Mouse (Mus musculus): ENCODE measurements at regions not wholly inside any gene's neighbourhood (a gene's known extent, or its start where the extent isn't known, plus 50 kb on each side); places are given as distances from the start of the nearest gene placed in this dataset.

- no peak for DNase-seq
Measured at GRCm38 (mm10) chr1:52397460-52397859, 103.0 kb downstream of the Nab1 start.

- DNase-seq = no peak
Measured at GRCm38 (mm10) chr1:52392933-52393332, 107.5 kb downstream of the Nab1 start.

- no peak for DNase-seq
Measured at GRCm38 (mm10) chr1:52388836-52389235, 111.6 kb downstream of the Nab1 start.

- no peak for DNase-seq
Measured at GRCm38 (mm10) chr1:52388118-52388517, 112.4 kb downstream of the Nab1 start.

- no peak for DNase-seq
Measured at GRCm38 (mm10) chr1:52387062-52387461, 113.4 kb downstream of the Nab1 start.

- DNase-seq = no peak
Measured at GRCm38 (mm10) chr1:52375320-52375719, 125.2 kb downstream of the Nab1 start.

GRCm38 (mm10) chr1:52374666-52375065, 125.8 kb downstream of the Nab1 start:
- DNase-seq = no peak

- no peak for DNase-seq
Measured at GRCm38 (mm10) chr1:52373817-52374216, 126.7 kb downstream of the Nab1 start.

- DNase-seq = no peak
Measured at GRCm38 (mm10) chr1:52366386-52366785, 133.4 kb upstream of the Gls start.

- DNase-seq = no peak
Measured at GRCm38 (mm10) chr1:52363625-52364024, 130.6 kb upstream of the Gls start.

GRCm38 (mm10) chr1:52362976-52363375, 129.9 kb upstream of the Gls start:
- DNase-seq = no peak

GRCm38 (mm10) chr1:52354041-52354582, 121.1 kb upstream of the Gls start:
- peak; percentile 20 for DNase-seq

- no peak for DNase-seq
Measured at GRCm38 (mm10) chr1:52342127-52342526, 109.1 kb upstream of the Gls start.

GRCm38 (mm10) chr1:52338704-52339103, 105.7 kb upstream of the Gls start:
- DNase-seq = no peak

GRCm38 (mm10) chr1:52338243-52338642, 105.2 kb upstream of the Gls start:
- peak; percentile 11 for DNase-seq

GRCm38 (mm10) chr1:52336696-52337095, 103.7 kb upstream of the Gls start:
- DNase-seq = no peak

GRCm38 (mm10) chr1:52332013-52332412, 99.0 kb upstream of the Gls start:
- DNase-seq = no peak

GRCm38 (mm10) chr1:52331442-52331841, 98.4 kb upstream of the Gls start:
- DNase-seq = no peak

- no peak for DNase-seq
Measured at GRCm38 (mm10) chr1:52330496-52330895, 97.5 kb upstream of the Gls start.

GRCm38 (mm10) chr1:52328507-52328906, 95.5 kb upstream of the Gls start:
- no peak for DNase-seq

- DNase-seq = no peak
Measured at GRCm38 (mm10) chr1:52324356-52324755, 91.3 kb upstream of the Gls start.

GRCm38 (mm10) chr1:52312076-52312633, 79.1 kb upstream of the Gls start:
- no peak for DNase-seq

GRCm38 (mm10) chr1:52306892-52307291, 73.9 kb upstream of the Gls start:
- DNase-seq = peak; percentile 24

GRCm38 (mm10) chr1:52305679-52306632, 72.9 kb upstream of the Gls start:
- no peak for DNase-seq
